Mouse (Mus musculus) gastrocnemius, adult 2 months (tissue): ENCODE data around the gene Pqbp1. TPM values are rescaled to one million over a fixed set of nuclear protein-coding genes. Genes with fewer than 3 reads are reported as not detected.

Experiments
- DNase-seq: peaks from one replicate; pipeline ENCODE4 v3.0.0; 2022
- H3K27ac ChIP-seq: fragments of 200-600 bp; 2 replicates; pipeline ENCODE4 v1.8.1; 2022; ENCODE audit warnings: mild to moderate bottlenecking
- H3K4me3 ChIP-seq: fragments of 200-600 bp; 2 replicates; pipeline ENCODE4 v1.8.1; 2022; ENCODE audit warnings: mild to moderate bottlenecking, moderate library complexity
- CTCF ChIP-seq: fragments of 200-600 bp; IDR thresholded peaks from 2 replicates; pipeline ENCODE4 v1.8.1; 2022; ENCODE audit warnings: antibody characterized with exemption, mild to moderate bottlenecking, moderate library complexity
- intact Hi-C: fragments of 180-260 bp; cut with DNase I; formaldehyde crosslinking; loops from one replicate; pipeline ENCODE4 v1.15.1; 2025
- total RNA-seq, 2 experiments: library from RNA; stranded (reverse); gene quantifications; 2 replicates each; pipeline ENCODE4 v1.2.3; 2021

Gene Pqbp1
- total RNA-seq, 2 experiments from 2014 or later, result 21.7 to 22.4 TPM

- no peak for DNase-seq
- TF ChIP-seq CTCF, result no peak
- no peak overlapping the region for H3K4me3 ChIP-seq
- intact Hi-C loops, result no loop called here
- no peak overlapping the region for H3K27ac ChIP-seq
Measured at GRCm38 (mm10) chrX:7865786-7866185, 33.3 kb downstream of the Pqbp1 start.

GRCm38 (mm10) chrX:7865343-7865742 lies 33.7 kb downstream of the Pqbp1 start:
- H3K4me3 ChIP-seq, result no peak overlapping the region
- H3K27ac ChIP-seq, result no peak overlapping the region
- no peak for DNase-seq
- intact Hi-C loops, result no loop called here
- no peak for TF ChIP-seq CTCF

GRCm38 (mm10) chrX:7864551-7864950 lies 34.5 kb downstream of the Pqbp1 start:
- Histone ChIP-seq H3K27ac (no peak overlapping the region), H3K4me3 (no peak overlapping the region)
- DNase-seq, result no peak
- TF ChIP-seq CTCF, result no peak
- intact Hi-C loops, result no loop called here

GRCm38 (mm10) chrX:7863181-7863580 lies 35.9 kb downstream of the Pqbp1 start:
- Histone ChIP-seq H3K4me3 (no peak overlapping the region), H3K27ac (no peak overlapping the region)
- TF ChIP-seq CTCF, result no peak
- intact Hi-C loops, result no loop called here
- DNase-seq, result no peak

- intact Hi-C loops, result no loop called here
- Histone ChIP-seq H3K4me3 (no peak overlapping the region), H3K27ac (no peak overlapping the region)
- DNase-seq, result no peak
- no peak for TF ChIP-seq CTCF
Measured at GRCm38 (mm10) chrX:7859191-7859753, 39.8 kb downstream of the Pqbp1 start.

- peak; percentile 71 for TF ChIP-seq CTCF
- Histone ChIP-seq H3K27ac (no peak overlapping the region), H3K4me3 (no peak overlapping the region)
- intact Hi-C loops, result loop anchor here (5.0 kb wide), 1 partner anchor 163 kb away; the partner anchor contains the start of gene Glod5
- DNase-seq, result peak; percentile 44
Measured at GRCm38 (mm10) chrX:7854578-7854977, 44.5 kb downstream of the Pqbp1 start.

- DNase-seq, result no peak
- H3K4me3 ChIP-seq, result no peak overlapping the region
- H3K27ac ChIP-seq, result no peak overlapping the region
- intact Hi-C loops, result loop anchor here (5.0 kb wide), 1 partner anchor 99 kb away; the partner anchor contains the start of gene Hdac6
- TF ChIP-seq CTCF, result no peak
Measured at GRCm38 (mm10) chrX:7847845-7848244, 51.2 kb downstream of the Pqbp1 start.

Other genes with a start within 250 kb of the Pqbp1 start
- gene Prickle3, start 242.0 kb downstream of the Pqbp1 start, total RNA-seq, result 10 to 100 TPM; 23.6 to 26.6 TPM
- 10 to 100 TPM; 23.8 to 42.7 TPM for gene Plp2, start 227.9 kb downstream of the Pqbp1 start, total RNA-seq
- gene Magix, start 218.0 kb downstream of the Pqbp1 start, total RNA-seq, result 10 to 100 TPM; 21.0 to 31.0 TPM
- gene Gpkow, start 202.1 kb downstream of the Pqbp1 start, total RNA-seq, result 10 to 100 TPM; 12.5 to 15.3 TPM
- gene Wdr45, start 184.9 kb downstream of the Pqbp1 start, total RNA-seq, result 10 to 100 TPM; 31.1 to 37.6 TPM
- gene Gm45208, start 177.0 kb downstream of the Pqbp1 start, total RNA-seq, result not detected
- gene Praf2, start 170.8 kb downstream of the Pqbp1 start, total RNA-seq, result 1 to 10 TPM; 3.3 to 6.7 TPM
- gene Ccdc120, start 148.4 kb downstream of the Pqbp1 start, total RNA-seq, result under 1 TPM; 0.28 to 0.75 TPM
- 10 to 100 TPM; 10.9 to 11.1 TPM for gene Tfe3, start 136.7 kb downstream of the Pqbp1 start, total RNA-seq
- 10 to 100 TPM; 16.7 to 22.8 TPM for gene Gripap1, start 109.5 kb downstream of the Pqbp1 start, total RNA-seq
- gene Kcnd1, start 77.0 kb downstream of the Pqbp1 start, total RNA-seq, result under 1 TPM; 0.15 to 0.22 TPM
- gene Otud5, start 57.9 kb downstream of the Pqbp1 start, total RNA-seq, result 10 to 100 TPM; 15.6 to 19.1 TPM
- 1 to 10 TPM; 1.9 to 2.0 TPM for gene Pim2, start 21.0 kb downstream of the Pqbp1 start, total RNA-seq
- 10 to 100 TPM in 1 of 2 experiments, 1 to 10 TPM in 1; 8.8 to 10.9 TPM for gene Slc35a2, start 15.2 kb downstream of the Pqbp1 start, total RNA-seq
- 10 to 100 TPM; 41.4 to 45.5 TPM for gene Timm17b, start 88 bp upstream of the Pqbp1 start, total RNA-seq
- not detected for gene Gm10491, start 8.6 kb upstream of the Pqbp1 start, total RNA-seq
- gene Gm10490, start 10.3 kb upstream of the Pqbp1 start, total RNA-seq, result not detected
- not detected for gene Pcsk1n, start 20.6 kb upstream of the Pqbp1 start, total RNA-seq
- not detected for gene Eras, start 29.3 kb upstream of the Pqbp1 start, total RNA-seq
- gene Hdac6, start 48.6 kb upstream of the Pqbp1 start, total RNA-seq, result 1 to 10 TPM; 4.0 to 4.4 TPM
- not detected for gene Gata1, start 78.8 kb upstream of the Pqbp1 start, total RNA-seq
- not detected for gene Glod5, start 119.2 kb upstream of the Pqbp1 start, total RNA-seq
- gene Suv39h1, start 175.5 kb upstream of the Pqbp1 start, total RNA-seq, result 1 to 10 TPM; 4.3 to 5.0 TPM
- under 1 TPM; 0.36 to 0.70 TPM for gene Was, start 191.2 kb upstream of the Pqbp1 start, total RNA-seq
- 1 to 10 TPM; 9.1 to 9.4 TPM for gene Wdr13, start 233.6 kb upstream of the Pqbp1 start, total RNA-seq
- 10 to 100 TPM; 33.9 to 82.1 TPM for gene Rbm3, start 246.6 kb upstream of the Pqbp1 start, total RNA-seq